Mouse (Mus musculus): Measurements from ENCODE around the gene Ttc29. TPM values are rescaled to one million over a fixed set of nuclear protein-coding genes. Genes with fewer than 3 reads are reported as not detected.

Gene Ttc29
- polyA plus RNA-seq, 1 experiment = 0.46 TPM

DNA sequence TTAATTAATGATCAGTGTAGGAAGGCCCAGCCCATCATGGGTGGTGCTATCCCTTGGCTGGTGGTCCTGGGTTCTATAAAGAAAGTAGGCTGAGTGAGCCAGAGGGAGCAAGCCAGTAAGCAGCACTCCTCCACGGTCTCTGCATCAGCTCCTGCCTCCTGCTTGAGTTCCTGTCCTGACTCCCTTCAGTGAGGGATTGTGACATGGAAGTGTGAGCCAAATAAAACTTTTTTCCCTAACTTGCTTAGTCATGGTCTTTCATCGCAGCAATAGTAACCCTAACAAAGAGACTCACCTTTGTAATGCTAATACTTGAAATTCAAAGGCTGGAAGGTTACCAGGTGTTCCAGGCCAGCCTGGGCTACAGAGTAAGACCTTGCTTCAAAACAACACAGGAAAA lies 71.7 kb downstream of the Ttc29 start:
- Histone ChIP-seq H3K9ac (ENCODE audit: low read depth, poor library complexity, severe bottlenecking) (no peak overlapping the region), H3K4me3 (ENCODE audit: low read depth, low read length) (no peak overlapping the region), H3K36me3 (ENCODE audit: control insufficient read depth, insufficient read depth, low read length, poor library complexity, severe bottlenecking) (no peaks in the 10 kb centered on the region), H3K4me1 (ENCODE audit: control insufficient read depth, insufficient read depth, low read length) (no peaks in the 10 kb centered on the region), H3K9me3 (replicated peaks; ENCODE audit: control insufficient read depth, insufficient read depth, low read length, poor library complexity, severe bottlenecking) (no peaks in the 10 kb centered on the region), H3K27me3 (ENCODE audit: control insufficient read depth, insufficient read depth, low read length, poor library complexity, severe bottlenecking) (no peaks in the 10 kb centered on the region), H3K27ac (ENCODE audit: insufficient read depth, low read length) (peak overlapping the region; percentile 80)
- TF ChIP-seq EP300 (IDR thresholded peaks at IDR 0.05; ENCODE audit: insufficient read depth, low read depth, low read length) (peak; percentile 68), POLR2A (IDR thresholded peaks at IDR 0.05; ENCODE audit: insufficient read depth, low read length) (no peak)

- no peaks in the 10 kb centered on the region for H3K4me1 ChIP-seq (ENCODE audit: control insufficient read depth, insufficient read depth, low read length)
- no peaks in the 10 kb centered on the region for H3K36me3 ChIP-seq (ENCODE audit: control insufficient read depth, insufficient read depth, low read length, poor library complexity, severe bottlenecking)
- H3K27ac ChIP-seq (ENCODE audit: insufficient read depth, low read length) = no peak overlapping the region
- no peak overlapping the region for H3K9ac ChIP-seq (ENCODE audit: low read depth, poor library complexity, severe bottlenecking)
- TF ChIP-seq CTCF (IDR thresholded peaks at IDR 0.05; ENCODE audit: low read depth, low read length) = peak; percentile 51
- no peak for TF ChIP-seq EP300 (IDR thresholded peaks at IDR 0.05; ENCODE audit: insufficient read depth, low read depth, low read length)
- no peaks in the 10 kb centered on the region for H3K27me3 ChIP-seq (ENCODE audit: control insufficient read depth, insufficient read depth, low read length, poor library complexity, severe bottlenecking)
- no peaks in the 10 kb centered on the region for H3K9me3 ChIP-seq (replicated peaks; ENCODE audit: control insufficient read depth, insufficient read depth, low read length, poor library complexity, severe bottlenecking)
- no peak overlapping the region for H3K4me3 ChIP-seq (ENCODE audit: low read depth, low read length)
Observed at GRCm38 (mm10) chr8:78285366-78285765, 72.3 kb downstream of the Ttc29 start.

DNA sequence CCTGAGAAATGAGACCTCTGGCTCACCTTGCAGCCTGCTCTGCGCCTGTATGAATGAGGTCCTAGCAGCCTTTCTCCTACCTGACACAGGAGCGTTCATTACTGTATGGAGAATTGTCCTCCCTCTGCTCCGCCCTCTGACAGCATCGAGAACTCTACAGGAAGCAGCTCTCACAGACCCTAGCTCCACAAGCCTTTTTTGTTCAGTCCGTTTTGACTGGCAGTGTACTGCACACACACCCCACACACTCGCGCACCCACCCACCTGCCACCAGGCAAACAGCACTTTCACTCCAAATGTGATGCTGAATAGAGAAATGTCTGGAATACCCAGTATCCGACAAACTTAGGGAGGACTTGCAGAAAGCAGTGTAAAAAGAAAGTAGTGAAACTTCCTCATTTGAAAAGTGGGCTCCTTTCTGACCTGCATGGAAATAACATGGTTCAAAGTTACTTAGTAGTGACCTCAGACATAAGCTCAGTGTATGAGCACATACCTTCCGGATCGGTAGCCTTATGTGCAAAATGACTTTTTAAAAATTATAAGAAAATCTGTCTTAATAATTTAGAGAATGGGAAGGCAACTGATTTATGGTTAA lies 76.4 kb downstream of the Ttc29 start:
- H3K9ac ChIP-seq (ENCODE audit: low read depth, poor library complexity, severe bottlenecking) = no peak overlapping the region
- no peaks in the 10 kb centered on the region for H3K9me3 ChIP-seq (replicated peaks; ENCODE audit: control insufficient read depth, insufficient read depth, low read length, poor library complexity, severe bottlenecking)
- no peaks in the 10 kb centered on the region for H3K36me3 ChIP-seq (ENCODE audit: control insufficient read depth, insufficient read depth, low read length, poor library complexity, severe bottlenecking)
- TF ChIP-seq POLR2A (IDR thresholded peaks at IDR 0.05; ENCODE audit: insufficient read depth, low read length) = no peak
- TF ChIP-seq EP300 (IDR thresholded peaks at IDR 0.05; ENCODE audit: insufficient read depth, low read depth, low read length) = no peak
- no peak for TF ChIP-seq CTCF (IDR thresholded peaks at IDR 0.05; ENCODE audit: low read depth, low read length)
- H3K4me1 ChIP-seq (ENCODE audit: control insufficient read depth, insufficient read depth, low read length) = no peaks in the 10 kb centered on the region
- H3K4me3 ChIP-seq (ENCODE audit: low read depth, low read length) = no peak overlapping the region
- no peak overlapping the region for H3K27ac ChIP-seq (ENCODE audit: insufficient read depth, low read length)
- H3K27me3 ChIP-seq (ENCODE audit: control insufficient read depth, insufficient read depth, low read length, poor library complexity, severe bottlenecking) = no peaks in the 10 kb centered on the region

DNA sequence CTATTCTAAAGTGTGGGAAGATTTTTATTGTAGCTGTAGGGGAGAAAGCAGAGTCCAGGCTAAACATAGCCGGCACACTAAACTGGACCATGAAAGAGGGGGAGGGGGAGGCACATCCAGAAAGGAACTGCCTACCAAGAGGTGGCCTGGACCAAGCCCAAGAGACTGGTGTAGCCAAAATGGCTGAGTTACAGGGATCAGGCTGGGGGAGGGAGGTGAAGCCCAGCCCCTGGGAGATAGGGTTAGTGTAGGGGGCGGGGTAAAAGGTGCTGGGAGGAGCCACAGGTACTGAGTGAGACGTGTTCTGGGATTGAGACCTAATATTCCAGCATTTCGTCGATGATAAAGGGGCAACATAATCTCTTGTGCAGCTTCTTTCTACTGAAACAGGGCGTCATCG lies 77.2 kb downstream of the Ttc29 start:
- TF ChIP-seq EP300 (IDR thresholded peaks at IDR 0.05; ENCODE audit: insufficient read depth, low read depth, low read length) (no peak), POLR2A (IDR thresholded peaks at IDR 0.05; ENCODE audit: insufficient read depth, low read length) (no peak), CTCF (IDR thresholded peaks at IDR 0.05; ENCODE audit: low read depth, low read length) (no peak)
- H3K27me3 ChIP-seq (ENCODE audit: control insufficient read depth, insufficient read depth, low read length, poor library complexity, severe bottlenecking) = no peaks in the 10 kb centered on the region
- no peaks in the 10 kb centered on the region for H3K9me3 ChIP-seq (replicated peaks; ENCODE audit: control insufficient read depth, insufficient read depth, low read length, poor library complexity, severe bottlenecking)
- H3K4me1 ChIP-seq (ENCODE audit: control insufficient read depth, insufficient read depth, low read length) = no peaks in the 10 kb centered on the region
- H3K4me3 ChIP-seq (ENCODE audit: low read depth, low read length) = no peak overlapping the region
- H3K9ac ChIP-seq (ENCODE audit: low read depth, poor library complexity, severe bottlenecking) = no peak overlapping the region
- no peaks in the 10 kb centered on the region for H3K36me3 ChIP-seq (ENCODE audit: control insufficient read depth, insufficient read depth, low read length, poor library complexity, severe bottlenecking)
- H3K27ac ChIP-seq (ENCODE audit: insufficient read depth, low read length) = no peak overlapping the region

- Histone ChIP-seq H3K4me1 (ENCODE audit: control insufficient read depth, insufficient read depth, low read length) (no peaks in the 10 kb centered on the region), H3K36me3 (ENCODE audit: control insufficient read depth, insufficient read depth, low read length, poor library complexity, severe bottlenecking) (no peaks in the 10 kb centered on the region), H3K9ac (ENCODE audit: low read depth, poor library complexity, severe bottlenecking) (no peak overlapping the region), H3K27ac (ENCODE audit: insufficient read depth, low read length) (no peak overlapping the region), H3K9me3 (replicated peaks; ENCODE audit: control insufficient read depth, insufficient read depth, low read length, poor library complexity, severe bottlenecking) (no peaks in the 10 kb centered on the region), H3K27me3 (ENCODE audit: control insufficient read depth, insufficient read depth, low read length, poor library complexity, severe bottlenecking) (no peaks in the 10 kb centered on the region), H3K4me3 (ENCODE audit: low read depth, low read length) (no peak overlapping the region)
- TF ChIP-seq CTCF (IDR thresholded peaks at IDR 0.05; ENCODE audit: low read depth, low read length) = no peak
- no peak for TF ChIP-seq POLR2A (IDR thresholded peaks at IDR 0.05; ENCODE audit: insufficient read depth, low read length)
- no peak for TF ChIP-seq EP300 (IDR thresholded peaks at IDR 0.05; ENCODE audit: insufficient read depth, low read depth, low read length)
Observed at GRCm38 (mm10) chr8:78295494-78295893, 82.4 kb downstream of the Ttc29 start.

DNA sequence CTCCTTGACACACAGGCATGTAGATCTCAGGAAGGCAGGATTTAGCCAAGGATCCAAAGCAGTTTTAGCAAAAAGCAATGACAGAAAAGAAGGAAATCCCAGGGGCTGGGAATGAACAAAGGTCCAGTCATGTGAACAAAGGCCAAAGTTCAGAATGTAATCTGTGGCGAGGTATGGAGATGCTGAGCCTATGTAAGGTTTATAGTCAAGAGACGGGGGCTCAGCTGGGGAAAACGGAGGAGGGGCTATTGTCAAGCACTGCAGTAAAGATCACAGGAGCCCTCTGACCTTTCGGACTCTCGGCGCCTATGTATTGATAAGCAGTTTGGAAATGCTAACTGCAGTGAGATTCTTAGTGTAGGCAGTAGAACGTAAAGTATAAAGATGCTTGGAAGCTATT lies 90.5 kb downstream of the Ttc29 start:
- Histone ChIP-seq H3K27me3 (ENCODE audit: control insufficient read depth, insufficient read depth, low read length, poor library complexity, severe bottlenecking) (no peaks in the 10 kb centered on the region), H3K36me3 (ENCODE audit: control insufficient read depth, insufficient read depth, low read length, poor library complexity, severe bottlenecking) (no peaks in the 10 kb centered on the region), H3K27ac (ENCODE audit: insufficient read depth, low read length) (no peak overlapping the region), H3K4me3 (ENCODE audit: low read depth, low read length) (no peak overlapping the region), H3K9ac (ENCODE audit: low read depth, poor library complexity, severe bottlenecking) (no peak overlapping the region), H3K4me1 (ENCODE audit: control insufficient read depth, insufficient read depth, low read length) (no peaks in the 10 kb centered on the region), H3K9me3 (replicated peaks; ENCODE audit: control insufficient read depth, insufficient read depth, low read length, poor library complexity, severe bottlenecking) (no peaks in the 10 kb centered on the region)
- no peak for TF ChIP-seq EP300 (IDR thresholded peaks at IDR 0.05; ENCODE audit: insufficient read depth, low read depth, low read length)
- TF ChIP-seq CTCF (IDR thresholded peaks at IDR 0.05; ENCODE audit: low read depth, low read length) = no peak
- TF ChIP-seq POLR2A (IDR thresholded peaks at IDR 0.05; ENCODE audit: insufficient read depth, low read length) = no peak
